Mouse (Mus musculus) cerebellum, adult 2 months (tissue): ENCODE data around the gene Lst1. TPM values are rescaled to one million over a fixed set of nuclear protein-coding genes. Genes with fewer than 3 reads are reported as not detected.

ENCODE experiments used
- DNase-seq, 2 experiments: peaks; one replicate each; pipeline ENCODE4 v3.0.0; 2021
- H3K27ac ChIP-seq: fragments of 200-500 bp; 2 replicates; pipeline ENCODE4 v1.5.1; 2012; ENCODE audit warnings: low read length, control low read depth, inconsistent platforms; ENCODE audit not compliant: insufficient read depth
- H3K27me3 ChIP-seq: fragments of 200-500 bp; 2 replicates; pipeline ENCODE4 v1.6.1; 2012; ENCODE audit warnings: inconsistent platforms, mild to moderate bottlenecking, low read length, moderate library complexity; ENCODE audit not compliant: control insufficient read depth, insufficient read depth
- H3K4me1 ChIP-seq: fragments of 200-500 bp; 2 replicates; pipeline ENCODE4 v1.6.1; 2011; ENCODE audit warnings: low read length; ENCODE audit not compliant: control insufficient read depth, insufficient read depth
- H3K4me3 ChIP-seq: fragments of 200-500 bp; replicated peaks from 2 replicates; pipeline ENCODE3; 2011; ENCODE audit warnings: mild to moderate bottlenecking, low read depth, low read length, control low read depth; ENCODE audit not compliant: insufficient read depth
- CTCF ChIP-seq: fragments of 200-500 bp; IDR thresholded peaks from 2 replicates; pipeline ENCODE4 v1.5.1; 2011; ENCODE audit warnings: low read depth, mild to moderate bottlenecking, control low read depth, low read length, moderate library complexity, borderline replicate concordance; ENCODE audit not compliant: insufficient read depth
- POLR2A ChIP-seq: fragments of 200-500 bp; IDR thresholded peaks from 2 replicates; pipeline ENCODE4 v1.6.1; 2011; ENCODE audit warnings: low read length, control low read depth, borderline replicate concordance; ENCODE audit not compliant: insufficient read depth
- WGBS: fragments of 180-500 bp; shearing (Covaris S2); methylation state at CpG from one replicate; pipeline ENCODE4 v1.1.7; 2018; 5-methylcytosine and 5-hydroxymethylcytosine counted together
- polyA plus RNA-seq: library from polyadenylated mRNA; depleted of rRNA; stranded (reverse); fragments of >200 nt; gene quantifications from 2 replicates; pipeline ENCODE4 v1.2.3, GENCODE M21; 2012

Lst1 gene
- polyA plus RNA-seq, 1 experiment, result 3.2 TPM

- Histone ChIP-seq H3K27me3 (no peaks in the 10 kb centered on the region), H3K27ac (no peak overlapping the region), H3K4me3 (no peak overlapping the region), H3K4me1 (no peaks in the 10 kb centered on the region)
- TF ChIP-seq CTCF (no peak), POLR2A (no peak)
- DNase-seq, result no peak
- 61% methylated on average over 10 of the region's 10 CpGs for WGBS
Measured at GRCm38 (mm10) chr17:35205380-35205769, 17.1 kb upstream of the Lst1 start.

DNA sequence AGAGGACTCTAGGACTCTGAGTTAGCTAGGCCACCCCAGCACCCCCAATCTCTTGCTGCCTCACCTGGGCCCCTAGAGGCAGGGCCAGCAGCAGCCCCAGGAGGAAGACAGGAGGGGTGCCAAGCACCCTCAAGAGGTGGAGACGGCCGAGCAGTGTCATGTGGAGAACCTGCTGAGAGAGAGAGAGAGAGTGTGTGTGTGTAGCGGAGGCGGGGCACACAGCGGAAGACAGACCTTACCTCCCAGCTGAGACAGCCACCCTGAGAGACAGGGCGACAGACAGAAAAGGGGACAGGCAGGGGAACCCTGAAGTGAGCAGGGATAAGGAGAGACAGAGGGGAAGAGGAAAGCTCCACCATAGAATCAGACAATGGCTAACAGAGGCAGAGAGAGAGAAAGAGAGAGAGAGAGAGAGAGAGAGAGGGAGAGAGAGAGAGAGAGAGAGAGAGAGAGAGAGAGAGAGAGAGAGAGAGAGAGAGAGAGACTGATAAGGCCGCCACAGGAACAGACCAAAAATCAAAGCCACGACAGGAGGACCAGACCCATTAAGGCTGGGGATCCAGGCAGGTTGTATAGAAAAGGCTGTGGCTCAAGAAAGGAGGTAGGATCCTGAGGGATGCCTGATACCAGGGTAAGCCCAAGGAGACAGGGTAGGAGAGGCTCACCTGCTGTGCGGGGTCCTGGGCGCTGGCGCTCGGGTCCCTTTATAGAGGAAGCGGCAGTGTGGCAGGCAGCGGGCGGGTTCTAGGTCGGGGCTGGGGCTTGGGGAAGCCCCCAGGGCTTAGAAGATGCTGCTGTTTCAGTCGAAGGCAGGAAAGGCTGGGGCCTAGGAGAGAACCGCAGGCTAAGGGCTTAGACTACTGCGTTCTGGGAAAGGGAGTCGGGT, 16.5 kb upstream of the Lst1 start, which contains the start of gene Lta:
Lta (minus strand) TSS at position 858 of the 886 bp plus-strand sequence.
- Histone ChIP-seq H3K4me3 (no peak within 1 kb of the TSS), H3K4me1 (no peaks in the 10 kb centered on the region), H3K27me3 (no peaks in the 10 kb centered on the region), H3K27ac (no peak within 1 kb of the TSS)
- 37% methylated on average over 20 of the region's 20 CpGs for WGBS
- TF ChIP-seq CTCF (no peak), POLR2A (no peak)
- DNase-seq, result no peak

- Histone ChIP-seq H3K4me1 (no peaks in the 10 kb centered on the region), H3K4me3 (no peak overlapping the region), H3K27me3 (no peaks in the 10 kb centered on the region), H3K27ac (no peak overlapping the region)
- TF ChIP-seq CTCF (no peak), POLR2A (no peak)
- WGBS, result 69% methylated on average over 4 of the region's 4 CpGs
- no peak for DNase-seq
Measured at GRCm38 (mm10) chr17:35202442-35202841, 14.2 kb upstream of the Lst1 start.

DNA sequence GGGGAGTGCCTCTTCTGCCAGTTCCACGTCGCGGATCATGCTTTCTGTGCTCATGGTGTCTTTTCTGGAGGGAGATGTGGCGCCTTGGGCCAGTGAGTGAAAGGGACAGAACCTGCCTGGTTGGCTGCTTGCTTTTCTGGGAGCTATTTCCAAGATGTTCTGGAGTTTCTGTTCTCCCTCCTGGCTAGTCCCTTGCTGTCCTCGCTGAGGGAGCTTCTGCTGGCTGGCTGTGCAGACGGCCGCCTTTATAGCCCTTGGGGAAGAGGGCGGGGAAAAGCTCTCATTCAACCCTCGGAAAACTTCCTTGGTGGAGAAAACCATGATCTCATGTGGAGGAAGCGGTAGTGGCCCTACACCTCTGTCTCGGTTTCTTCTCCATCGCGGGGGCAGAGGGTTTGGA, 13.5 kb upstream of the Lst1 start, which contains the start of gene Tnf:
Tnf (minus strand) TSS at position 221 of the 400 bp plus-strand sequence.
- Histone ChIP-seq H3K4me1 (no peaks in the 10 kb centered on the region), H3K27me3 (no peaks in the 10 kb centered on the region), H3K4me3 (no peak within 1 kb of the TSS), H3K27ac (no peak within 1 kb of the TSS)
- no peak for DNase-seq
- 38% methylated on average over 13 of the region's 13 CpGs for WGBS
- TF ChIP-seq POLR2A (no peak), CTCF (no peak)

GRCm38 (mm10) chr17:35201128-35201527, 12.9 kb upstream of the Lst1 start:
- H3K4me1 ChIP-seq, result no peaks in the 10 kb centered on the region
- no peak overlapping the region for H3K27ac ChIP-seq
- no peak for DNase-seq
- H3K27me3 ChIP-seq, result no peaks in the 10 kb centered on the region
- no peak for TF ChIP-seq CTCF
- TF ChIP-seq POLR2A, result no peak
- H3K4me3 ChIP-seq, result no peak overlapping the region
- WGBS, result 75% methylated on average over 11 of the region's 11 CpGs

DNA sequence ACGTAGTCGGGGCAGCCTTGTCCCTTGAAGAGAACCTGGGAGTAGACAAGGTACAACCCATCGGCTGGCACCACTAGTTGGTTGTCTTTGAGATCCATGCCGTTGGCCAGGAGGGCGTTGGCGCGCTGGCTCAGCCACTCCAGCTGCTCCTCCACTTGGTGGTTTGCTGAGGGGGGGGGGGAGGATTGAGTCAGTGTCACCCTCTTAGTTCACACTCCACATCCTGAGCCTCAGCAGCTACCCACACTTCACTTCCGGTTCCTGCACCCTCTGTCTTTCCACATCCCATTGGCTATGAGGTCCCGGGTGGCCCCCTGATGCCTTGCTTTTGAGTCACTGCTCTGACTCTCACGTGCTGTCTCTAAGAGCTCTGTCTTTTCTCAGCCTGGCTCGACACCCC, 12.2 kb upstream of the Lst1 start:
- WGBS, result 78% methylated on average over 11 of the region's 11 CpGs
- Histone ChIP-seq H3K4me3 (no peak overlapping the region), H3K27me3 (no peaks in the 10 kb centered on the region), H3K27ac (no peak overlapping the region), H3K4me1 (no peaks in the 10 kb centered on the region)
- no peak for DNase-seq
- TF ChIP-seq POLR2A (no peak), CTCF (no peak)

DNA sequence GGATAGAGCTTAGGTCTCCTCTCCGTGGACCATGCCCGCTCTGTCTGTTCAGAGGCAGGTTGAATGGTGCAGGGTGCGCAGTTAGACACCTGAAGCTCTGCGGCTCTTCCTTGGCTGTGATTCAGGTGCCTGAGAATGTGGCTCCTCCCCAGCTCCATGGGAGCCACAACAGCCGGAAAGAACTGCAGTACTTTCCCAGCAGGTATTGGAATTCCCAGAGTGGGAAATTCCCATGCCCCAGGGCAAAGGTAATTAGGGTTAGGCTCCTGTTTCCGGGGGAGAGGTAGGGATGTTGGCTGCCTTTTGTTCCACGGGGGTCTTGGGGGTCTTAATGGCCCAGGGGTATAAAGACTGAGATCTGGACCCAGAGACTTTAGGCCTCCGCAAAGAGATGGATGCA, 10.7 kb upstream of the Lst1 start:
- WGBS, result 25% methylated on average over 8 of the region's 8 CpGs
- no peak for TF ChIP-seq POLR2A
- TF ChIP-seq CTCF, result no peak
- H3K27me3 ChIP-seq, result no peaks in the 10 kb centered on the region

GRCm38 (mm10) chr17:35198029-35198428, 9.8 kb upstream of the Lst1 start:
- DNase-seq, result no peak
- 67% methylated on average over 7 of the region's 7 CpGs for WGBS
- H3K4me3 ChIP-seq, result no peak overlapping the region
- TF ChIP-seq CTCF (no peak), POLR2A (no peak)
- H3K27me3 ChIP-seq, result no peaks in the 10 kb centered on the region
- no peak overlapping the region for H3K27ac ChIP-seq
- H3K4me1 ChIP-seq, result no peaks in the 10 kb centered on the region

More for the DNA sequence above, 10.7 kb upstream of the Lst1 start:
- no peak for DNase-seq
- Histone ChIP-seq H3K27ac (no peak overlapping the region), H3K4me1 (no peaks in the 10 kb centered on the region), H3K4me3 (no peak overlapping the region)
